Mouse (Mus musculus) intestine, embryonic 14.5 days (tissue): ENCODE data around the gene Gm49395. TPM values are rescaled to one million over a fixed set of nuclear protein-coding genes. Genes with fewer than 3 reads are reported as not detected.

Source experiments
- ATAC-seq: fragments of 200-750 bp; cut with Nextera tagmentation; replicated peaks from 2 replicates; pipeline ENCODE4 v1.8.0; 2017; ENCODE audit warnings: low read depth, moderate number of reproducible peaks, moderate TSS enrichment, moderate library complexity; ENCODE audit not compliant: low FRiP score, low TSS enrichment
- DNase-seq: peaks from one replicate; pipeline ENCODE4 v3.0.0-alpha.2; 2018; ENCODE audit warnings: low spot score
- H3K27ac ChIP-seq: fragments of 300-500 bp; sonication (generic); 2 replicates; pipeline ENCODE4 v1.5.1; 2014; ENCODE audit warnings: low read depth, mild to moderate bottlenecking, control low read depth
- H3K27me3 ChIP-seq: fragments of 300-500 bp; sonication (generic); replicated peaks from 2 replicates; pipeline ENCODE4 v1.6.1; 2014; ENCODE audit warnings: low read length, control low read depth; ENCODE audit not compliant: control insufficient read depth, insufficient read depth
- H3K36me3 ChIP-seq: fragments of 300-500 bp; sonication (generic); 2 replicates; pipeline ENCODE4 v1.6.1; 2014; ENCODE audit warnings: low read length, control low read depth; ENCODE audit not compliant: control insufficient read depth, insufficient read depth
- H3K4me1 ChIP-seq: fragments of 300-500 bp; sonication (generic); replicated peaks from 2 replicates; pipeline ENCODE4 v1.6.1; 2014; ENCODE audit warnings: low read length, control low read depth, mixed read lengths; ENCODE audit not compliant: control insufficient read depth, insufficient read depth
- H3K4me2 ChIP-seq: fragments of 300-500 bp; sonication (generic); 2 replicates; pipeline ENCODE4 v1.6.1; 2014; ENCODE audit warnings: low read length
- H3K4me3 ChIP-seq: fragments of 300-500 bp; sonication (generic); 2 replicates; pipeline ENCODE4 v1.5.1; 2014; ENCODE audit warnings: low read depth, low read length, control low read depth, mixed read lengths
- H3K9ac ChIP-seq: fragments of 300-500 bp; sonication (generic); 2 replicates; pipeline ENCODE4 v1.6.1; 2014; ENCODE audit warnings: mild to moderate bottlenecking, low read length
- H3K9me3 ChIP-seq: fragments of 300-500 bp; sonication (generic); 2 replicates; pipeline ENCODE4 v1.6.1; 2016; ENCODE audit warnings: low read length, control low read depth; ENCODE audit not compliant: control insufficient read depth
- WGBS: fragments of 180-500 bp; shearing (Covaris S2); extraction: QIAGEN DNeasy Blood & Tissue Kit; methylation state at CpG from one replicate; pipeline ENCODE4 v1.1.7; 2014; 5-methylcytosine and 5-hydroxymethylcytosine counted together
- polyA plus RNA-seq: library from polyadenylated mRNA; unstranded; fragments of >200 nt; fragmentation: Nextera tagmentation; extraction: Ambion mirVana; gene quantifications from 2 replicates; pipeline ENCODE4 v1.2.1, GENCODE M21; 2014

Gm49395 gene
- polyA plus RNA-seq = 6.7 and 7.1 TPM in 2 replicates

DNA sequence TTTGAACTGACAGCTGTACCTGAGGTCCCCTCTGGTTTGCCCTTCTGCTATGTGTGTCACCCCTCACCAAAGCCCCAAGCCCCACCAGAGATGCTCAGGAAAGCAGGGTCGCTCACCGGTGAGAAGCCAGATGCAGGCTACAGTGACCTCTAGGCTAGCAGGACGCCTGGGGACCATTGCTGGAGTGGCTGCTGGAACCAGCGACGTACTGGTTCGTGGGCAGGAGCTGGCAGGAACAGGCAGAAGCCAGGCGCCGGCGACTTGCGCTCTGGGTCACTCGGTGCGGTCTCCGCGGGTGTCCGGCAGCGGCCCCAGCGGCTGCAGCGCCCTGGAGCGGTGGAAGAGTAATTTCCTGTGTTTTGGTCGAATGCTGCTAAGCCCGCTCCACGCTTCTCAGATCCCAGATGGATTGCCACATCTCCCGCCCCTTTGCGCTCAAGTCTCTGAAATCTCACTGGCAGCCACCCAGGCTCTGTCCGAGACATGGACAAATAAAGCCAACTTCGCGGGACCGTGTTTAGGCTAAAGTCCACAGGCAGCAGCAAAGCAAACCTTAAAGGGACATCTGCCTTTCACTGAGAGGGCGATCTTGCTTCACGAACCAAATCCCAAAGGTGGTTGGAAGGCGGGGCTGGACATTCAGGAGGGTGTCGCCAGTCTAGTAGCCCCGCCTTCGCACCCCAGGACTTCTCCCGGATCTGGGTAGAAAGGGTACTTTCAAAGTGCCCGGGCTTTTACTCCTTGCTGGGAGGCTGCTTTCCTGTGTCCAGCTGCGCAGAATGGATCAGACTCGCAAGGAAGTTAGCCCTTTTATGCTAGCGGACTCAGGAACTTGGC is at the start of gene Gm49395, which contains the start of gene Itga1:
TSS of gene Gm49395 (minus strand) at position 567 of the 837 bp plus-strand sequence.
TSS of gene Itga1 (minus strand) at position 610 of the 837 bp plus-strand sequence.
- Histone ChIP-seq H3K4me1 (no peaks in the 10 kb centered on the region), H3K4me2 (peak within 1 kb of the TSS; percentile 84), H3K9me3 (no peaks in the 10 kb centered on the region), H3K4me3 (peak within 1 kb of the TSS; percentile 60), H3K9ac (peak within 1 kb of the TSS; percentile 64), H3K36me3 (0 out of 2 replicates have a peak, but pooled peaks cover 3% of the 10 kb centered on the region), H3K27me3 (no peaks in the 10 kb centered on the region), H3K27ac (peak within 1 kb of the TSS; percentile 83)
- peak; percentile 83 for DNase-seq
- WGBS = under 1% methylated on average over 39 of the region's 39 CpGs
- ATAC-seq = peak; percentile 93

DNA sequence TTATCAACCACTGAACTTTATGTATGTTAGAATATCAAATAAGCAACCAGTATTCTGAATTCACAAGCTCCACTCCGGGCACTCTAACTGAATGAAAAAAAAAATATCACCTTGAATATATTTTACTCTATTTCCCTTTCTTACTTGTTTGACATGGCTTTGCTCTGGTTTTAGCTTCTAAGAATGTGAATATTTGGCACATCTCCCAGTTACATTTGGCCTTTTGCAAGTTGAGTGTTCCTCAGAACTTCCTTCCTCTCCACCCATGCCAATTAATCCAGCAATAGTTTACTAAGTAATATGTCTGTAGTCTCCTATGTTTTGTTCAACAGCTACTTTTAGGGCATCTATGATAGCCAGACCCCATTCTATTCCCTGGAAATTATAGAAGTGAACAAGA is 48.9 kb upstream of the Gm49395 start:
- Histone ChIP-seq H3K9me3 (no peaks in the 10 kb centered on the region), H3K27me3 (no peaks in the 10 kb centered on the region), H3K4me1 (no peaks in the 10 kb centered on the region), H3K4me3 (no peak overlapping the region), H3K9ac (no peak overlapping the region), H3K36me3 (no peaks in the 10 kb centered on the region), H3K4me2 (no peak overlapping the region), H3K27ac (no peak overlapping the region)
- ATAC-seq (no peak), DNase-seq (no peak)
- 73% methylated on average over 1 of the region's 1 CpGs for WGBS

DNA sequence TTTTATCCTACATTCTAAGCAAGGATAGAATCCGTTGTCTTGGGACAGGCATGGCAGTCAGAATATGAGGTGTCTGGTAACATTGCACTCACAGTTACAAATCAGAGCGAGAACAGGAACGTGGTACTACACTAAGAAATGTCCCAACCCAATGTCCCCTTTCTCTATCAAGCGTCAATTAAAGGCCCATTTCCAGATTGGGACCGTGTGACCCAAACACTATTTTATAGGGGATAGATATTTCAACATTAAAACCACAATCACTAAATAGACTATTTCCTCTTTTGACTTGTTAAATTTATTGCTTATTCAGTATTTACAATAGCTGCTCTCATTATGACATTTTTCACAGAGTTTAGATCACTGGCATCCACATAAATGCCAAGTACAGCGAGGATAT is 48.1 kb upstream of the Gm49395 start:
- H3K4me3 ChIP-seq = no peak overlapping the region
- ATAC-seq (no peak), DNase-seq (no peak)
- no peaks in the 10 kb centered on the region for H3K27me3 ChIP-seq
- H3K36me3 ChIP-seq = no peaks in the 10 kb centered on the region
- H3K27ac ChIP-seq = no peak overlapping the region
- no peak overlapping the region for H3K9ac ChIP-seq
- no peaks in the 10 kb centered on the region for H3K9me3 ChIP-seq
- no peaks in the 10 kb centered on the region for H3K4me1 ChIP-seq
- H3K4me2 ChIP-seq = no peak overlapping the region
- WGBS = 88% methylated on average over 6 of the region's 6 CpGs

DNA sequence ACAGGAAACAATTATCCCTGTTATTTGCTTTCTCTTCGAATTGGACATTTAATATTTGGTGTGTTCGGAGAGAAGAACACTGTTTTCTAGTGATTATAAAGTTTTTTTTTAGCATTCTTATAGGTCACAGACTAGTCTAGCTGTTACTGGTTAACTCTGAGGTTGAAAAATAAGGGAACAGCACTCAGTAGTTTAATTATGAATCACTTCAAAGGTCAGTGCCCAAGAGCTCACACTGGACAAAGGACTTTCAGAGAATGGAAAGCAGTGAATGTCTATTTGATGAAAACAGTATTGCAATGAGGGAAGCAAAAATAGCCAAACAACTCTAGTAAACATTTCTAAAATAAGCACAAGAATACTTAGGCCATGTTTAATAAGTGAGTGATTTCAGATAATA is 41.9 kb upstream of the Gm49395 start:
- H3K4me2 ChIP-seq = no peak overlapping the region
- DNase-seq = no peak
- H3K27ac ChIP-seq = no peak overlapping the region
- no peaks in the 10 kb centered on the region for H3K4me1 ChIP-seq
- no peak overlapping the region for H3K9ac ChIP-seq
- H3K27me3 ChIP-seq = no peaks in the 10 kb centered on the region
- H3K9me3 ChIP-seq = no peaks in the 10 kb centered on the region
- no peak for ATAC-seq
- H3K36me3 ChIP-seq = no peaks in the 10 kb centered on the region
- no peak overlapping the region for H3K4me3 ChIP-seq
- 90% methylated on average over 2 of the region's 2 CpGs for WGBS

DNA sequence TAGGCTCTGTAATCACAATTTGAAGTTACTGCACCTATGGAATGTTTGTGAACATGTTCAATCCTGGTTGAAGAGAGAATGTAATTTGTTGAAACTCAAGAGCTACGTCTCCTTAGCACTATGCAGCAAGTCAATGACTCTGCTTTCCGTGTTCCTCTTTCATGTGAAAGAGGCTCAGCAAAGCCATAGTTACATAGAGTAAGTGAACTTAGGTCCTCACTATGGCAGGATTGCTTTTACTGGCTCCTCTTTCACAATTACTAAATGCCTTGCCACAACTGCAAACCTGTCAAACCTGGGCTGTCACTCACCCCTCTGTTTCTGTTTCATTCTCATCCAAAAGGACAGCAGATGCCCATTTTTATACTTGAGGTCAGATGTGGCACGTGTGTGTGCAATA is 40.3 kb upstream of the Gm49395 start:
- Histone ChIP-seq H3K9me3 (no peaks in the 10 kb centered on the region), H3K27me3 (no peaks in the 10 kb centered on the region), H3K4me3 (no peak overlapping the region), H3K27ac (no peak overlapping the region), H3K4me1 (no peaks in the 10 kb centered on the region), H3K4me2 (no peak overlapping the region), H3K9ac (no peak overlapping the region), H3K36me3 (no peaks in the 10 kb centered on the region)
- WGBS = 87% methylated on average over 3 of the region's 3 CpGs
- ATAC-seq = no peak
- DNase-seq = no peak

- DNase-seq = no peak
- no peak overlapping the region for H3K4me2 ChIP-seq
- 92% methylated on average over 7 of the region's 7 CpGs for WGBS
- H3K36me3 ChIP-seq = no peaks in the 10 kb centered on the region
- no peak overlapping the region for H3K4me3 ChIP-seq
- H3K27ac ChIP-seq = no peak overlapping the region
- no peaks in the 10 kb centered on the region for H3K27me3 ChIP-seq
- no peaks in the 10 kb centered on the region for H3K9me3 ChIP-seq
- H3K9ac ChIP-seq = no peak overlapping the region
- no peaks in the 10 kb centered on the region for H3K4me1 ChIP-seq
- ATAC-seq = no peak
These were observed 36.8 kb upstream of the Gm49395 start for GRCm38 (mm10) chr13:115138513-115138912.

- Histone ChIP-seq H3K4me1 (no peaks in the 10 kb centered on the region), H3K36me3 (no peaks in the 10 kb centered on the region), H3K27ac (no peak overlapping the region), H3K9me3 (no peaks in the 10 kb centered on the region), H3K27me3 (no peaks in the 10 kb centered on the region), H3K4me2 (no peak overlapping the region), H3K4me3 (no peak overlapping the region), H3K9ac (no peak overlapping the region)
- 74% methylated on average over 3 of the region's 3 CpGs for WGBS
- DNase-seq (no peak), ATAC-seq (no peak)
These were observed 35.0 kb upstream of the Gm49395 start for GRCm38 (mm10) chr13:115136761-115137160.

- Histone ChIP-seq H3K4me1 (no peaks in the 10 kb centered on the region), H3K9ac (no peak overlapping the region), H3K9me3 (no peaks in the 10 kb centered on the region), H3K36me3 (no peaks in the 10 kb centered on the region), H3K4me3 (no peak overlapping the region), H3K27ac (no peak overlapping the region), H3K27me3 (no peaks in the 10 kb centered on the region), H3K4me2 (no peak overlapping the region)
- ATAC-seq = no peak
- no peak for DNase-seq
- WGBS = 14% methylated on average over 5 of the region's 5 CpGs
These were observed 30.7 kb upstream of the Gm49395 start for GRCm38 (mm10) chr13:115132435-115132834.

DNA sequence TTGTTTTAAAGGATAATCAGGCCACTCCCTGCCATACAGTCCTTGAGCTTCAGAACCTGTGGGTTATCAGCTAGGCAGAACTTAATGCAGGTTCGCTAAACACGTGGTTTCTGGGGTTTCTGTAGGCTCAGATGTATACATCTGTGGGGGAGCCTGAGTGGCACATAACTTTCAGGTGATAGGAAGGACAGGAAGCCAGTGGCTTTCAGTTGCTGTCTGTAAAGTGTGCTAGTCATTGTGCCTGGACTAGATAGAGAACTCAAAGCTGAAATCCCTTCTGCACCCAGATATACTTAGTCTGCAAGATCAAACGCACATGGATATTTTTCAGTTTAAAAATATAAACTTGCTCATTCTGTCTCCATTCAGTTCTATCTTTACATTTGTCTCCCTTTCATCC is 29.7 kb upstream of the Gm49395 start:
- no peaks in the 10 kb centered on the region for H3K4me1 ChIP-seq
- ATAC-seq (no peak), DNase-seq (no peak)
- no peaks in the 10 kb centered on the region for H3K9me3 ChIP-seq
- H3K27me3 ChIP-seq = no peaks in the 10 kb centered on the region
- no peak overlapping the region for H3K9ac ChIP-seq
- WGBS = 67% methylated on average over 3 of the region's 3 CpGs
- H3K36me3 ChIP-seq = no peaks in the 10 kb centered on the region
- no peak overlapping the region for H3K27ac ChIP-seq
- no peak overlapping the region for H3K4me3 ChIP-seq
- H3K4me2 ChIP-seq = no peak overlapping the region
